Mouse (Mus musculus): ENCODE data around the gene Gsto1. TPM values are rescaled to one million over a fixed set of nuclear protein-coding genes. Genes with fewer than 3 reads are reported as not detected.

Gene Gsto1
- total RNA-seq, 2 experiments from 2014 or later, result 74.4 TPM

DNA sequence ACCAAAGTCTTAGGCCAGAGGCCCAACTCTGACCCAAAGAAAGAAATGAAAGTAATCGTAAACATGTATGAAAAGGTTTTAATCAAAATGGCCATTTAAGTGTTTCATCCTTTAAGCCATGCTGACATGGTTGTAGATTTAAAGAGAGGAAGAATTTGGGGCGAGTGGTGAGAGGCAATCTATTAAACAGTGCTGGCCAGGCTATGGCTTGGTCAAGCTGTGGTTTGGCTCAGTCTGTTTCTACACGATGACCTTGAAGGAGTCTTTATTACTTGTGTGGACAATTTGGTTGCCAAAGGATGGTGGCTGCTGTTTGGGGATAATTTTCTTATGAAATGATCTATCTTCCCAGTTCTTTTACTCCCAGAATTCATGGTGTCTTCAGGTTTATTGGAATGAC is 1.7 kb upstream of the Gsto1 start:
- DNase-seq (ENCODE audit: extremely low spot score in 1 of 2, low spot score in 2 of 2), result no peak
- intact Hi-C loops (cut with DNase I), result no loop called here

DNA sequence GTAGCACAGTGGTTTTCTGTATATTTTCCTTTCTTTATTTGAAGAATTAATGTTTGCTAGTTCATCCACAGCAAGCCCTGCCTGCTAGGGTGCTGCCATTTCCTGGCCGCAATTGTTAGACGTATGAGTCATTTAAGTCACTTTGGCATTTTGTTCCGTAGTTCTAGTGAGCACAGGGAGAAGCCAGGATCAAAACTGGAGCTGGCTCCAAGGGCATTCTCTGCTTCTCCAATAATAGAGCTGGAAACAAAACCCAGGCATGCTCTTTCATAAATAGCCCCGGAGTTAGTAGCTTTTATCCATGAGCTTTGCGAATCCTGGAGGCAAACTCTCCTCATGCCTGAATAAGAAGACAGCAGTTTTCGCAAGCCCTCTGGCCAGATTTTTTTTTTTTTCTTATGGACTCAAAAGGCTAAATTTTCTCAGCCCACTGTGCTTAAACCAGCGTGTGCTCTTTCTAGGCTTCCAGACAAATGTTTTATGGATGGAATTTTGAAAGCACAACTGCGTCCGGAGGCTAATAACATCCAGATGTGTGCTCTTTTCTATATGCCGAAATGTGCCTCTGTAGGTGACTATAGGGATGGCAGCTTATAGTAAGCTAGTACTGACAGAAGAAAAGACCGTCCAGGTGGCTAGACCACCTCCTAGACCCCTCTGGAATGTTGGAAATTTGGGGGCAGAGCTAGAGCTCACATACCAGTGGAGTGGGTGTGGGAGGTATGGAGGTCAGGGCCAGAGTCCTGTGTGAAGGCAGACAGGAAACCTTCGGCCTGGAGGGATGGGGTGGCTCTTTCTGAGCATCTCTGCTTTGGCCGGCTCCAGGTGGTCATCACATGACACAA is 597 bp upstream of the Gsto1 start:
- no peak for DNase-seq (ENCODE audit: extremely low spot score in 1 of 2, low spot score in 2 of 2)
- intact Hi-C loops (cut with DNase I), result no loop called here

DNA sequence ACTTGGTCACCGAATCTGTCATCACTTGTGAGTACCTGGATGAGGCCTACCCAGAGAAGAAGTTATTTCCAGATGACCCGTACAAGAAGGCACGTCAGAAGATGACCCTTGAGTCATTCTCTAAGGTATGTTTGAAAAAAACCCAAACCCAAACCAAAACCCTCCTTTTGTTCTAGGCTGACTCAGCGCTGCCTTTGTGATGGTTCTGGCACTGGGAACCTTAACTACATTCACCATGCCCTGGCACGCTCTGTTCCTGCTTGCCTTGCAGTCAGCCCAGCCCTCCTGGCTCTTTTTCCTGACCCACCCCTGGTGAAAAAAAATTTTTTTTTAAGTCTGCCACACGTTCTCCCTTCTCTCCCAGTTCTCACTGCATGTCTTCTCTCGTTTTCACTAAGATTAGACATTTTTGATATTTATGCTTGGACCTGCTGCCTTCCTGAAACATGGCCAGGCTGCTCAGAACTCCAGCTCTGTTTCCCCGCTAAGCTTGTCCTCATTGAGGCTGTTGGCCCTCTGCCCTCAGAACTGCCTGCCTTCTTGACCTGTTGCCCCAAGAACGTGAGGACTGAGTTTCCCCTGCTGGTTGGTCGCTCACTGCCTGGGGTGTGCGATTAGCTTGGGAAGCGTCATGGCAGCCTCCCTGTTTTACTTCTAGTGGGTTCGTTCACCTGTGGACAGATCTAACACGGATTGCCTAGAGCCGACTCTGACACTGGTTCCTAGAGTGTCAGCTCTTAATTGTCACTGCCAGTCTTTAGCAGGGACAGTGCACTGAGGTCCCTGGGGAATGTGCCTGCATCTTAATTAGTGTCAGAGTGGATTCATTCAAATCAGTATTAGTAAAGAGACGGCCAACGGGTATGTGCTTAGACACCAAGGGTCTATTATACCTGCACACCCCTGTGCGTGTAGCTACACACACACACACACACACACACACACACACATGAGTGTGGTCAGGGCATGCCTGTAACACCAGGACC is 3.5 kb downstream of the Gsto1 start:
- intact Hi-C loops (cut with DNase I), result no loop called here
- DNase-seq (ENCODE audit: extremely low spot score in 1 of 2, low spot score in 2 of 2), result peak in 1 of 2 experiments; percentile 34

DNA sequence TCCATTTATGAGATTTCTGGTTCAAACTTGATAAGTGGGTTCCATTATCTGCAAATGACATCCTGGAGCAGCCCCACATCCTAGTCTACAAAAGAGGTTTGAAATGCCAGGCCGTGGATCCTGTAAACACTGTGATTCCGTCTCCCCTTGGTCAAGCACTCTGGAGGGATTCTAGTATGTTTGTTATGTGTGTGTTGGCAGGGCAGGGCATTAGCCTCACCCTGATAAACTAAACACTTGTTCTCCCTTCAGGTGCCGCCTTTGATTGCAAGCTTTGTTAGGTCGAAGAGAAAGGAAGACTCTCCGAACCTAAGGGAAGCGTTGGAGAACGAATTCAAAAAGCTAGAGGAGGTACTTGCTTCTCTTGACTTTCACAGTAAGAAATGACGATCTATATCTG is 4.4 kb downstream of the Gsto1 start:
- intact Hi-C loops (cut with DNase I), result no loop called here
- no peak for DNase-seq (ENCODE audit: extremely low spot score in 1 of 2, low spot score in 2 of 2)

DNA sequence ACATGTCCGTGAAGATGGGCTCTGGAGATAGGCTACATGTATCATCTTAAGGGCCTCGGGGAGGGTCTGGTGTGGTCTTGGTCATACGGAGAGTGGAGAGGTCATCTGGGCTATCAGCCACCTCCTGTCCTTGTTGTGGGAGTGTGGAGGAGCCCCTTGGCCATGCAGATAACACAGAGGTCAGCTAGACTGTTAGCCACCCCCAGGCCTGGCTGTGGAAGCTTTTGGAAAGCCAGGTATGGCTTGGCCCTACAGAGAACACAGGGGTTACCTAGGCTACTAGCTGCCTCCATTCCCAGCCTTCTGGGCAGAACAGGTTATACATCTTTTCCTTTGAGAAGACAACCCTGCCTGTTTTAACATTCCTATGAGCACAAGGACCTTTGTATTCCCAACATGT is 7.8 kb downstream of the Gsto1 start:
- intact Hi-C loops (cut with DNase I), result no loop called here
- no peak for DNase-seq (ENCODE audit: extremely low spot score in 1 of 2, low spot score in 2 of 2)

DNA sequence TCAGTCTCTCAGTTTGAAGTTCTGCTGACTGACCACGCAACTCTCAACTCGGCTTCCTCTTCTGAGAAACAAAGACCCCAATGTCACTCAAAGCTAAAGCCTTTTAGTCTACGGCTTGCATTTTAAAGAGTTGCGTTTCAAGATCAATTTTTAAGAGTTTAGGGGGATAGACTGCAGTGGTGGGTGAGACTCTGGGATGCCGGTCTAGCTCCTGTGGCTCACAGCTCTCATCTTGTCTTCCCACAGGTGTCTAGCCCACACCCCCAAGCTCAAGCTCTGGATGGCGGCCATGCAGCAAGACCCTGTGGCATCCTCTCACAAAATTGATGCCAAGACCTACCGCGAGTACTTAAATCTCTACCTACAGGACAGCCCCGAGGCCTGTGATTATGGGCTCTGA is 9.3 kb downstream of the Gsto1 start:
- DNase-seq (ENCODE audit: extremely low spot score in 1 of 2, low spot score in 2 of 2), result no peak
- intact Hi-C loops (cut with DNase I), result no loop called here

DNA sequence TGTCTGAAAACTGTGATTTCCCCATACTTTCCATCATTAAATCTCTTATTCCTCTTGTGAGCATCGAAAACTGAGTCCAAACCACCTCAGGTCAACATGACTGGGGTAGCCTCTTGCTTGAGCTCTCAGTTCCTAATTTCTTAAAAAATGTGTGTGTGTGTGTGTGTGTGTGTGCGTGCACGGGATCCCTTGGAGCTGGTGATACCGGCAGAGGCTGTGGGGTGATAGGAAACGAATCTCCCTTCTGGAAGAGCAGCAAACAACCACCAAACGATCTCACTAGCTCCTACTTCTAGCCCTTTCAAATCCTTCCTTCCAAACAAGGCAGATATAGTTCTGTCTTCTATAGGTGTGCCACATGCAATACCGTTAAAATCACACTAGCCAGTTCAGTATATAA is 10.0 kb downstream of the Gsto1 start:
- DNase-seq (ENCODE audit: extremely low spot score in 1 of 2, low spot score in 2 of 2), result no peak
- intact Hi-C loops (cut with DNase I), result no loop called here

DNA sequence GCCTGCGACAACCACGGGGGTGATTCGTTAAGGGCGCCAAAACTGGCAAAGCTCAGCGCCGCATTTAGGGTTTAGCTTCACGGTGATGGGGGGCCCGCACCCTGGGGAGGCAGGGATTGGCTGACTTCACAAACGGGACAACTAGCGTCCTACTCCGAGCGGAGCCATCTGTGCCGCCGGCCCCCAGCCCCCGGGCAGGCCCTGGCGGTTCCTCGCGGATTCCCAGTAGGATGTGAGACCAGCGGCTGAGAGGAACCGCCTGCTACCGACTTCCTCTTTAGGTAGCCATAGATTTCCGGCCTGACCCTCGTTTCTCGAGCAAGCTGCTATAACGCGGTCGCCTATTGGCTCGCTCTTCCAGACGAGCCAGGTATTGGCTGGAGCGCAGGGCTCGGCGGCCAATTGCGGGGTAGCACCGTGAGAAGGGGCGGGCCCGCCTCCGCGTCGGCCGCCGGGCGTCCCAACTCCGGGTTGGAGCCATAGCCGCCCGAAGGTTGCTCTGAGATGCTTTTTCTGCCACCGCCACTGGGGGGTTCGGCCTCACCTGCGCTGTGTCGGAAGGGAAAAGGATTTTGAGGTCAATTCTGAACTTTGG is 10.7 kb downstream of the Gsto1 start, which contains the start of gene Gsto2:
TSS of gene Gsto2 (plus strand) at position 182 of the 595 bp plus-strand sequence.
- intact Hi-C loops (cut with DNase I), result no loop called here
- peak; percentile 93 to 97 for DNase-seq (ENCODE audit: extremely low spot score in 1 of 2, low spot score in 2 of 2)

DNA sequence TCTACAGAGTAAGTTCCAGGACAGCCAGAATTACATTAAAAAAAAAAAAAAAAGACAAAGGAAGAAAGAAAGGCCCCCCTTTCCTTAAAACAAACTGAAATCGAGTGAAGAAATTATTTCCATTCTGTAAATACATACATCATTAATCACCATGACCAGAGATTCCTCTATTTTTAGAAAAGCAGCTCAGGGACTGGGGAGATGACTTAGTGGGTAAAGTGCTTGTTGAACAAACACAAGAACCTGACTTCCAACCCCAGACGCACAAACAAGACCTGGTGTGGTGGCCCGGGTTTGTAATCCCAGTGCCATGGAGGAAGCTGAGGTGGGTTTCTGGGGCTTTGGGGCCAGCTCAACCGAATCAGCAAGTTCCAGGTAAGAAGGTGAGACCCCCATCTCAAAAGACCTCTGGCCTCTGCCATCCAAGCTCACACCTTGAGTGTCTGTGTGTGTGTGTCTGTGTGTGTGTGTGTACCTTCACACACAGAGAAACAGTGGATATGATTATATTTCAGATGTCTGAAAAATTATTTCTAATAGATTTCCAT is 12.9 kb downstream of the Gsto1 start:
- intact Hi-C loops (cut with DNase I), result no loop called here
- no peak for DNase-seq (ENCODE audit: extremely low spot score in 1 of 2, low spot score in 2 of 2)

DNA sequence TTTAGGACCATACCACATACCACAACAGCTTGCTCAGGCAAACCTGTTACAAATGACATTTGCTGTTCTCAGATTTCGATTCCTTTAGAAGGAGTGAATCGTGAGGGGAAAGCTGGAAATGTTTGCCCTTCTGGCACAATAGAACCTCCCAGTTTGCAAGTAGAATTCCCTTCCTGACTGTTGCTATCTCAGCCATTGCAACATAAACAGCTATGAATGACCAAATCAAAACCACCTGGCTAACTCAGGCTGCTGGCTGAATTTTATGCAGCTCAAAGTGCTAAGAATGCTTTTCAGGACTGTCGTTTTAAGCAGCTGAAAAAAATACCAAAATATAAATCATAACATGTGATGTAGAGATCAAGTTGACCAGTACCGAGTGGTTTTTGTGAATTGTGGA is 14.2 kb downstream of the Gsto1 start:
- intact Hi-C loops (cut with DNase I), result no loop called here
- no peak for DNase-seq (ENCODE audit: extremely low spot score in 1 of 2, low spot score in 2 of 2)

DNA sequence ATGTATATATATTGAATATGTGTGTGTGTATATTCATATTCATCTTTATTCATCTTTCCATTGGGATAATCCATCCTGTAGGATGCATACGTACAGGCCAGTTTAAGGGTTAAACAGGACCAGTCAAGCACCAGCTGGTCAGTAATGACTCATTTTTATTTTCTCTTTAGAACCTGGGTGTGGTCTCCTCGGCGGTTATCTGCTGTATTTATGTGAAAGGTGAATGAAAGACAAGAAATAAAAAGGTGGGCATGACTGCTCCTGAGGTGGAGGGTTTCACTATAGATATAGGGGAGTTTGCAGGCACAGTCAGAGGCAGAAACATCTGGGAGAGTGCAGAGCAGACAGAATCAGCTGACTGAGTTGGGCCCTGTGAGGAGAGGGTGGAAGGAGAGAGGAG is 14.7 kb downstream of the Gsto1 start:
- intact Hi-C loops (cut with DNase I), result no loop called here
- DNase-seq (ENCODE audit: extremely low spot score in 1 of 2, low spot score in 2 of 2), result no peak

DNA sequence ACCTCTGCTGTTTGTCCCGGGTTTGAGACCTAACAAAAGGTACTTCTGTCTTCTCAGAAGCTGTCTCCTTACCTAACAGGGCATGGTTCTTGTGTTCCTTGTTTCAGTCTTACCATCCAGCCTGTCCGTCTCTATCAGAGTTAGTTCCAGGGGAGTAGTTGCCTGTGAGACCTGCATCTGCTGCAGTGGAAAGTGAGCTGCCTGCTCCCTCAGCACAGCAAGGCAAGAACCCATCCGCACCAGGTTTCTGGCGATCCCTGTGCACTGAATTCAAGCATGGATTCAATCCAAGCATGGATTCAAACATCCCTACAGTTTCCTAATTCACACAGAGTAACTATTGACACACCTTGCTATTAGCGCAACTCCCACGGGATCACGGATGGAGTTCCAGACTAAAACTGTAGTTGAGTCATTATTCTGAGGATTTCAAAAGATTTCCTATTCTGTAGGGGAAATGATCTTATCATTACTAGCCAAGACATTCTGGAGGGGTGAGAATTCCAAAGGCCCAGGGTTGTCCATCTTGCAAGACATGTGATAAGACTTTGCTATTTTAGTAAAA is 15.4 kb downstream of the Gsto1 start:
- intact Hi-C loops (cut with DNase I), result no loop called here

DNA sequence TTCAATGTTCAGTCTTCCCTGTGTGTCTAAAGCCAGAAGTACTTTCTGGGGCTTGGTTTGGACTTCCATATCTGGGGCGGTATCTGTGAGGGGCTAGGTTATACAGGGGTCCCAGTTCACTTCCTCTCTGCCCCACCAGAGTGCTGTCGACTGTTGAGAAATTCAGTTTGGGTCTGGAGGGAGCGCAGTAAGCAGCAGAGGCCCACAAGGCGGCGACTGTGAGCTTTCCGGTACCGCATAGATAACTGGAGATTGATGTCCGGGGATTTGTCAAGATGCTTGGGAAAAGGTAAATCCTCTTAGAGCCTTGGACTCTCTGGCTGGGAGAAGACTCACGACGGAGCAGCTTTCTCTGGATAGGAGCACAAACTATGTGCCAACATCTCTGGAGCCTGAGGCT is 16.7 kb downstream of the Gsto1 start:
- DNase-seq (ENCODE audit: extremely low spot score in 1 of 2, low spot score in 2 of 2), result no peak
- intact Hi-C loops (cut with DNase I), result no loop called here

More for the DNA sequence above, 15.4 kb downstream of the Gsto1 start:
- no peak for DNase-seq (ENCODE audit: extremely low spot score in 1 of 2, low spot score in 2 of 2)

DNA sequence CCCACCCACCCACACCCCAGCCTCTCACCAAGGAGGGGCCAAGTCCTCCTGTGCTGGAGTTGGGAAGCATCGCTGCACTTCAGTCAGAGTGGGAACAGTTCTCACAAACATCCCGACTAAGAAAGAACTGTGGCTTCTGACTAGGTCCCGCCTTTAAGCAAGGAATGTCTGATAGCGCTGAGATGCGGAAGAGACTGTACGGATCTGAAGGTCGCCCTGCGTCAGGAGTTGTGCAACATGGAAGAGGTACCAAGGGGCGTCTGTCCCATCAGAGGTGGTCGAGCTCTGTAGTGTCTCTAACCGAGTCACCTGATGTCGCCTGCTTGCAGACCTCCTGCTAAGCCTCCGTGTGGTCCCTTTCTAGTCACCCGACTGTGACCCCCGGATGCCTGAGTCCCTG is 21.5 kb downstream of the Gsto1 start:
- DNase-seq (ENCODE audit: extremely low spot score in 1 of 2, low spot score in 2 of 2), result no peak
- intact Hi-C loops (cut with DNase I), result no loop called here

DNA sequence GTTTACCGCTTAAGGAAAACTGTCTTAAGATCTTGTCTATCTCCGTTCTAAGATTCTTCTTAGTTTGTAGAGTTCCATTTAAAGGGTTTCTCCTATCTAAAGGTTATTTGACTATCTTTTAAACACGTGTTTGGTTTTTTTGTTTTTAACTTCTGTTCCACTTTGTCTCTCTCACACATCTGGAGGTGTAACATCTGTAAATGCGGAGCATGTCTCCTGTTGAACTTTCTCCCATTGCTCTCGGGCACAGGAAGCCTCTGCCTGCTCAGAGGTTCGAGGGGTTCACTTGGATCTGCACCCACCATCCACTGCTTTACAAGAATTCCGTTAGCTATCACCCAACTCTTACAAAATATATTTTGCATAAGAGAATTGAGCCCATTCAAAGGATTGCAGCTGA is 26.8 kb downstream of the Gsto1 start:
- no peak for DNase-seq (ENCODE audit: extremely low spot score in 1 of 2, low spot score in 2 of 2)
- intact Hi-C loops (cut with DNase I), result no loop called here

DNA sequence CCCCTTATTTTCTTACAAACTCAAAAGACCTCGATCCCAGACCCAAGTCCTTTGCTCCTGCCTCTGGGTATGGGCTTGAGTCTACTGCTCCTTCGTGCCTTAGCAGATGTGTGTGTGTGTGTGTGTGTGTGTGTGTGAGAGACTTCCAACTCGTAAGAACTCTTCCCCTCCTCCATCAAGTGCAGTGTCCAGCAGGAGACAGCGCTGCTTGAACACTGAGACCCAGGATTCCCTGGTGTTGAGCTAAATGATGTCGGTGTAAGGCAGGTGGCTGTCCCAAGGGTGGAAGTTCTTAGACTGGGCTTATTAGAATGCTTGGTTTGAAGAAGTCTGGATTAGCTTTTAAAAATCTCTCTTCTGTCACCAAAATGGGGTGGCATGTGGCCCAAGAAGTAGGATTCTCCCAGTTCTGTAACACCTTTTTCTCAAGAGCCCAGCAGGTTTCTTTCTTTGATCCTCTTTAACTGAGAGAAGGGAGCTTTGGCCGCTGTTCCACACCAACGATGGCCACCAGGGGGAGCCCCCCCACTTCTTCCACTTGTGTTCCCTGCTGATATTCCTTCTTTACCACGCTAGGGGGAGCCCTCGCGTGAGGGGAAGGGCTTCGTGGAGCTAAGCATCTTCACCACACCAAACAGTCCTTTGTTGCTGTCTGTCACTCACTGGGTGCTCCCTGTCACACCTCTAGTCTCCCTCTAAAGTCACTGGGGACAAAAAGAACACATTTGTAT is 27.5 kb downstream of the Gsto1 start:
- peak; percentile 39 to 82 for DNase-seq (ENCODE audit: extremely low spot score in 1 of 2, low spot score in 2 of 2)
- intact Hi-C loops (cut with DNase I), result loop anchor here (1.0 kb wide), 1 partner anchor 50 kb away; no protein-coding TSS in a partner anchor

DNA sequence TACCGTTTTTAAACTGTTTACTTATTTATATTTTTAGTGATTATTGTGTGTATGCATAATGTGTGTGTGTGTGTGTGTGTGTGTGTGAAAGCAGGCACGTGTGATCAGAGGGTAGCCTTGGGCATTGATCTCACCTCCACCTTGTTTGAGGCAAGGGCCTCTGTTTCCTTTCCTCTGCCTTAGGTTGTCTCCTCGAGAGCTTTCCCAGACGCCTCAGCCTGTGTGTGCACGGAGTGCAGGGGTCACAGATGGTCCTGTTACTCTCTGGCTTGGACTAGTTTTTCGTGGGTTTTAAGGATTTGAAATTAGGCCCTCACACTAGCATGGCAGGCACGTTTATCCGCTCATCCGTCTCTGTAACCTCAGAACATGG is 28.1 kb downstream of the Gsto1 start:
- intact Hi-C loops (cut with DNase I), result loop anchor here (1.0 kb wide), 1 partner anchor 49 kb away; no protein-coding TSS in a partner anchor
- no peak for DNase-seq (ENCODE audit: extremely low spot score in 1 of 2, low spot score in 2 of 2)

Data from left cerebral cortex, postnatal 10 days (tissue).